Mouse (Mus musculus): ENCODE measurements around the gene Reep3.

Reep3 gene

GRCm38 (mm10) chr10:67111044-67111798, 14.5 kb upstream of the Reep3 start:
- no peak for DNase-seq (ENCODE audit: low spot score in 2 of 2)

- DNase-seq (ENCODE audit: low spot score in 2 of 2): no peak
These were observed 12.9 kb upstream of the Reep3 start for GRCm38 (mm10) chr10:67109635-67110034.

GRCm38 (mm10) chr10:67108096-67108495, 11.4 kb upstream of the Reep3 start:
- no peak for DNase-seq (ENCODE audit: low spot score in 2 of 2)

GRCm38 (mm10) chr10:67107017-67107761, 10.4 kb upstream of the Reep3 start:
- DNase-seq (ENCODE audit: low spot score in 2 of 2): no peak

- no peak for DNase-seq (ENCODE audit: low spot score in 2 of 2)
These were observed 9.7 kb upstream of the Reep3 start for GRCm38 (mm10) chr10:67106400-67106799.

- no peak for DNase-seq (ENCODE audit: low spot score in 2 of 2)
These were observed 8.8 kb upstream of the Reep3 start for GRCm38 (mm10) chr10:67105331-67106217.

GRCm38 (mm10) chr10:67104543-67104942, 7.8 kb upstream of the Reep3 start:
- DNase-seq (ENCODE audit: low spot score in 2 of 2): no peak

GRCm38 (mm10) chr10:67100831-67101251, 4.1 kb upstream of the Reep3 start:
- no peak for DNase-seq (ENCODE audit: low spot score in 2 of 2)

GRCm38 (mm10) chr10:67100011-67100661, 3.4 kb upstream of the Reep3 start:
- no peak for DNase-seq (ENCODE audit: low spot score in 2 of 2)

- DNase-seq (ENCODE audit: low spot score in 2 of 2): no peak
These were observed 2.6 kb upstream of the Reep3 start for GRCm38 (mm10) chr10:67099183-67099929.

GRCm38 (mm10) chr10:67098408-67099050, 1.8 kb upstream of the Reep3 start:
- DNase-seq (ENCODE audit: low spot score in 2 of 2): no peak

GRCm38 (mm10) chr10:67097437-67098150, 849 bp upstream of the Reep3 start:
- no peak for DNase-seq (ENCODE audit: low spot score in 2 of 2)

- peak; percentile 85 to 90 for DNase-seq (ENCODE audit: low spot score in 2 of 2)
These were observed 736 bp downstream of the Reep3 start, which contains the start of gene Jmjd1c for GRCm38 (mm10) chr10:67095798-67096620. Gene Jmjd1c, plus strand, starts transcription at chr10:67096125.

GRCm38 (mm10) chr10:67094922-67095321, 1.8 kb downstream of the Reep3 start:
- no peak for DNase-seq (ENCODE audit: low spot score in 2 of 2)

- no peak for DNase-seq (ENCODE audit: low spot score in 2 of 2)
These were observed 6.1 kb downstream of the Reep3 start for GRCm38 (mm10) chr10:67090611-67091010.

GRCm38 (mm10) chr10:67087447-67088226, 9.1 kb downstream of the Reep3 start:
- no peak for DNase-seq (ENCODE audit: low spot score in 2 of 2)

- no peak for DNase-seq (ENCODE audit: low spot score in 2 of 2)
These were observed 10.8 kb downstream of the Reep3 start for GRCm38 (mm10) chr10:67085916-67086315.

GRCm38 (mm10) chr10:67085124-67085523, 11.6 kb downstream of the Reep3 start:
- no peak for DNase-seq (ENCODE audit: low spot score in 2 of 2)
